Mouse (Mus musculus): ENCODE measurements at regions not wholly inside any gene's neighbourhood (a gene's known extent, or its start where the extent isn't known, plus 50 kb on each side); places are given as distances from the start of the nearest gene placed in this dataset.

GRCm38 (mm10) chr6:116767738-116768522, 51.2 kb upstream of the Tmem72 start:
- Histone ChIP-seq H3K4me1 (ENCODE audit: control insufficient read depth, insufficient read depth, low read length) (peaks cover 7% of the 10 kb centered on the region), H3K4me3 (ENCODE audit: low read length) (no peak overlapping the region), H3K27me3 (ENCODE audit: control insufficient read depth, insufficient read depth, low read length) (no peaks in the 10 kb centered on the region), H3K27ac (ENCODE audit: low read length) (no peak overlapping the region), H3K9me3 (replicated peaks; ENCODE audit: control insufficient read depth, low read length) (no peaks in the 10 kb centered on the region), H3K9ac (ENCODE audit: low read length) (no peak overlapping the region), H3K4me2 (ENCODE audit: low read depth, low read length) (no peak overlapping the region), H3K36me3 (ENCODE audit: control insufficient read depth, insufficient read depth) (no peaks in the 10 kb centered on the region)
- 27% methylated on average over 17 of the region's 17 CpGs for WGBS
- no peak for ATAC-seq (replicated peaks; ENCODE audit: extremely low read depth, insufficient read depth, low FRiP score)

- Histone ChIP-seq H3K27ac (ENCODE audit: low read length) (no peak overlapping the region), H3K4me2 (ENCODE audit: low read depth, low read length) (no peak overlapping the region), H3K9me3 (replicated peaks; ENCODE audit: control insufficient read depth, low read length) (no peaks in the 10 kb centered on the region), H3K4me3 (ENCODE audit: low read length) (no peak overlapping the region), H3K27me3 (ENCODE audit: control insufficient read depth, insufficient read depth, low read length) (no peaks in the 10 kb centered on the region), H3K4me1 (ENCODE audit: control insufficient read depth, insufficient read depth, low read length) (no peaks in the 10 kb centered on the region), H3K36me3 (ENCODE audit: control insufficient read depth, insufficient read depth) (no peaks in the 10 kb centered on the region), H3K9ac (ENCODE audit: low read length) (no peak overlapping the region)
- ATAC-seq (replicated peaks; ENCODE audit: extremely low read depth, insufficient read depth, low FRiP score) = no peak
- WGBS = 79% methylated on average over 12 of the region's 12 CpGs
Observed at GRCm38 (mm10) chr6:116774954-116775675, 58.4 kb upstream of the Tmem72 start.

GRCm38 (mm10) chr6:116786553-116787335, 70.0 kb upstream of the Tmem72 start:
- WGBS = 45% methylated on average over 3 of the region's 3 CpGs

GRCm38 (mm10) chr6:116793321-116793960, 76.7 kb upstream of the Tmem72 start:
- Histone ChIP-seq H3K4me3 (ENCODE audit: low read length) (no peak overlapping the region), H3K27ac (ENCODE audit: low read length) (no peak overlapping the region), H3K9ac (ENCODE audit: low read length) (no peak overlapping the region), H3K4me2 (ENCODE audit: low read depth, low read length) (no peak overlapping the region), H3K27me3 (ENCODE audit: control insufficient read depth, insufficient read depth, low read length) (no peaks in the 10 kb centered on the region), H3K36me3 (ENCODE audit: control insufficient read depth, insufficient read depth) (no peaks in the 10 kb centered on the region), H3K4me1 (ENCODE audit: control insufficient read depth, insufficient read depth, low read length) (no peaks in the 10 kb centered on the region), H3K9me3 (replicated peaks; ENCODE audit: control insufficient read depth, low read length) (no peaks in the 10 kb centered on the region)
- no peak for ATAC-seq (replicated peaks; ENCODE audit: extremely low read depth, insufficient read depth, low FRiP score)
- 70% methylated on average over 4 of the region's 4 CpGs for WGBS

More at GRCm38 (mm10) chr6:116786553-116787335, 70.0 kb upstream of the Tmem72 start:
- Histone ChIP-seq H3K9ac (ENCODE audit: low read length) (no peak overlapping the region), H3K9me3 (replicated peaks; ENCODE audit: control insufficient read depth, low read length) (no peaks in the 10 kb centered on the region), H3K27ac (ENCODE audit: low read length) (no peak overlapping the region), H3K4me1 (ENCODE audit: control insufficient read depth, insufficient read depth, low read length) (no peaks in the 10 kb centered on the region), H3K27me3 (ENCODE audit: control insufficient read depth, insufficient read depth, low read length) (no peaks in the 10 kb centered on the region), H3K4me3 (ENCODE audit: low read length) (no peak overlapping the region), H3K4me2 (ENCODE audit: low read depth, low read length) (no peak overlapping the region), H3K36me3 (ENCODE audit: control insufficient read depth, insufficient read depth) (no peaks in the 10 kb centered on the region)
- ATAC-seq (replicated peaks; ENCODE audit: extremely low read depth, insufficient read depth, low FRiP score) = no peak

GRCm38 (mm10) chr6:116793961-116794336, 77.2 kb upstream of the Tmem72 start:
- H3K27me3 ChIP-seq (ENCODE audit: control insufficient read depth, insufficient read depth, low read length) = no peaks in the 10 kb centered on the region
- H3K4me1 ChIP-seq (ENCODE audit: control insufficient read depth, insufficient read depth, low read length) = no peaks in the 10 kb centered on the region
- no peaks in the 10 kb centered on the region for H3K9me3 ChIP-seq (replicated peaks; ENCODE audit: control insufficient read depth, low read length)
- no peak for ATAC-seq (replicated peaks; ENCODE audit: extremely low read depth, insufficient read depth, low FRiP score)
- H3K36me3 ChIP-seq (ENCODE audit: control insufficient read depth, insufficient read depth) = no peaks in the 10 kb centered on the region
- H3K27ac ChIP-seq (ENCODE audit: low read length) = no peak overlapping the region
- 67% methylated on average over 9 of the region's 9 CpGs for WGBS
- no peak overlapping the region for H3K4me2 ChIP-seq (ENCODE audit: low read depth, low read length)
- H3K4me3 ChIP-seq (ENCODE audit: low read length) = no peak overlapping the region
- H3K9ac ChIP-seq (ENCODE audit: low read length) = no peak overlapping the region

DNA sequence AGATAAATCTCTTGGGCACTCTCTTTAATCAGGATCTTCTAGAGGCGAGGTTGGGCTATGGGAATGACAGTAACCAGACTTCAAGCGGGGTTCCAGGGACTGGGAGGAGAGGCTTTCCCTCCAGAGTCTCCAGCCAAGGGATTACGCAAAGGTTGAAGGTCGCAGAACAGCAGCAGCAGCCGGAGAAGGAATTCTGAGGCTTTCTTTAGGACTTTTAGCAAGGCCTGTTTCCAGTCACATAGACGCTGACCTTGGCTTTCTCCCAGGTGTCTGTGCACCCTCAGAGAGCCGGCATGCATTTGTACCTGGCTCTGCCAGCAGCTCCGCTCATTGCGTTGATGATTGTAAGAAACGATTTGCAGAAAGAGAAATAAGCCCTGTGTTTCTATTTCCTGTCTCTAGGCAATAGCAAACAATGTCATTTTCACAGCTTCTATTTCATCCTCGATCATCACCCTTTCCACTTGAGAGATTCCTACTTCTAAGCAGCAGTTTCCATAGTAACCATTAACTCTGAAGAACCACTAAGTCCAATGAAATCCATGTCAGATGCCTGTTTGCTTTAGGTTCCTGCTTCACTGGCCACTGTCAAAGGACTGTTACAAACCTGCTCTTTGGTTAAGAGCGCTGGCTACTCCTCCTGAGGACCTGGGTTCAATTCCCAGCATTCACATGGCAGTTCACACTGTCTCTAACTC, 104.7 kb upstream of the Tmem72 start:
- Histone ChIP-seq H3K4me3 (ENCODE audit: low read length) (no peak overlapping the region), H3K4me1 (ENCODE audit: control insufficient read depth, insufficient read depth, low read length) (peaks cover 3% of the 10 kb centered on the region; the same call in 1 of the 2 replicates), H3K9me3 (replicated peaks; ENCODE audit: control insufficient read depth, low read length) (0 out of 2 replicates have a peak, but pooled peaks cover 2% of the 10 kb centered on the region), H3K4me2 (ENCODE audit: low read depth, low read length) (no peak overlapping the region), H3K27ac (ENCODE audit: low read length) (no peak overlapping the region), H3K9ac (ENCODE audit: low read length) (no peak overlapping the region), H3K36me3 (ENCODE audit: control insufficient read depth, insufficient read depth) (no peaks in the 10 kb centered on the region), H3K27me3 (ENCODE audit: control insufficient read depth, insufficient read depth, low read length) (no peaks in the 10 kb centered on the region)
- 45% methylated on average over 12 of the region's 12 CpGs for WGBS
- no peak for ATAC-seq (replicated peaks; ENCODE audit: extremely low read depth, insufficient read depth, low FRiP score)

- 93% methylated on average over 6 of the region's 6 CpGs for WGBS
- Histone ChIP-seq H3K4me3 (ENCODE audit: low read length) (no peak overlapping the region), H3K27me3 (ENCODE audit: control insufficient read depth, insufficient read depth, low read length) (no peaks in the 10 kb centered on the region), H3K4me2 (ENCODE audit: low read depth, low read length) (no peak overlapping the region), H3K4me1 (ENCODE audit: control insufficient read depth, insufficient read depth, low read length) (peaks cover 3% of the 10 kb centered on the region; the same call in 1 of the 2 replicates), H3K9me3 (replicated peaks; ENCODE audit: control insufficient read depth, low read length) (0 out of 2 replicates have a peak, but pooled peaks cover 2% of the 10 kb centered on the region), H3K36me3 (ENCODE audit: control insufficient read depth, insufficient read depth) (no peaks in the 10 kb centered on the region), H3K27ac (ENCODE audit: low read length) (no peak overlapping the region), H3K9ac (ENCODE audit: low read length) (no peak overlapping the region)
- ATAC-seq (replicated peaks; ENCODE audit: extremely low read depth, insufficient read depth, low FRiP score) = no peak
Observed at GRCm38 (mm10) chr6:116822605-116823004, 105.9 kb upstream of the Tmem72 start.

GRCm38 (mm10) chr6:116825628-116826027, 108.9 kb upstream of the Tmem72 start:
- H3K27me3 ChIP-seq (ENCODE audit: control insufficient read depth, insufficient read depth, low read length) = no peaks in the 10 kb centered on the region
- WGBS = 63% methylated on average over 2 of the region's 2 CpGs
- H3K36me3 ChIP-seq (ENCODE audit: control insufficient read depth, insufficient read depth) = no peaks in the 10 kb centered on the region
- H3K4me1 ChIP-seq (ENCODE audit: control insufficient read depth, insufficient read depth, low read length) = peaks cover 10% of the 10 kb centered on the region
- ATAC-seq (replicated peaks; ENCODE audit: extremely low read depth, insufficient read depth, low FRiP score) = no peak
- 0 out of 2 replicates have a peak, but pooled peaks cover 2% of the 10 kb centered on the region for H3K9me3 ChIP-seq (replicated peaks; ENCODE audit: control insufficient read depth, low read length)
- H3K9ac ChIP-seq (ENCODE audit: low read length) = no peak overlapping the region
- no peak overlapping the region for H3K4me2 ChIP-seq (ENCODE audit: low read depth, low read length)
- H3K27ac ChIP-seq (ENCODE audit: low read length) = no peak overlapping the region
- H3K4me3 ChIP-seq (ENCODE audit: low read length) = no peak overlapping the region

Measured in heart, embryonic 16.5 days (tissue).